8 mouse cellular contexts compared by ENCODE assay signal in the genomic region with DNA sequence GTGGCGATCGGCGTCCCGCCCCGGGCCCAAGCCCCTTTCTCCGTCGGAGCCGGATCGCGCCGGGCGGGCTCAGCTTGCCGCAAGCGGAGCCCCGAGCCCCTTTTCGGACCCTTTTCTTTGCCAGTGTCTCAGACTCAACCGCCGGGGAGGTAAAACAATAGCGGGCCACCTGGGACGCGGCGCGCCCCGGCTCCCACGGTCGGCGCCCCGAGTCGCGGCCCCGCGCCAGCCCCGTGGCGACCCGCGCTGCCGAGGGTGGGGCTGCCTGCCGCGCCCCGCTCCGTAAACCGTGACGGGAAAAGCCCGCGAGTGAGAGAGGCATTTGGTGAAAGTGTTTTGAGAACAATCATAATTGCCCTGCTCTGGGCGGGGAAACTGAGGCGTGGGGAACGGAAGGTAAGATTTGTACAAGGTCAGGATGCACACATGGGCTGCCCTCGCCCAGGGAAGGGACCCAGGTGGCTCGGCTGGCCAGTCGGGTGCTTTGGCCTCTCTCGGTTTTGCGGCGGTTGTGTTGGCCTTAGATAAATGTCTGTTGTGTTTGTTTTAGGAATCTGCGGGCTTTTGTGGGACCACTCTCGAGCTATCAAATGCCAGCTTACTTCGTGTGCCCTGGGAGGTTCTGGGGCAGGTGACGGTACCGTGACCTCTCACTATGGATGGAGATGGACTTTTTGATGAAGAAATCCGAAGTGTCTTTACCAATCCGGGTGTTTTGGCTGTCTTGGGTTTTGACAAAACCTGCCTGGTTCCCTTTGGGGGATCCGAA. TPM values are rescaled to one million over a fixed set of nuclear protein-coding genes. Genes with fewer than 3 reads are reported as not detected.
A peak's percentile ranks its signal among the peaks of the same experiment; 100 is the strongest.
DNase-seq lines count a peak whose midpoint lies in the region; ATAC-seq and TF ChIP-seq lines count a peak whose summit lies in the region.

No protein-coding gene starts in this region.

- WGBS in forebrain, embryonic 15.5 days, result under 1% methylated on average over 60 of the region's 62 CpGs
- under 1% methylated on average over 62 of the region's 62 CpGs for WGBS in limb, embryonic 15.5 days
- WGBS in small intestine, adult 2 months, result under 1% methylated on average over 62 of the region's 62 CpGs

- H3K4me3 ChIP-seq in left cerebral cortex, adult 2 months, result peak overlapping the region; percentile 74
- peak overlapping the region; percentile 62 for H3K4me3 ChIP-seq in forebrain, embryonic 15.5 days
- peak overlapping the region; percentile 83 for H3K4me3 ChIP-seq in limb, embryonic 15.5 days
- H3K4me3 ChIP-seq in small intestine, adult 2 months (ENCODE audit: low read depth, low read length), result peak overlapping the region; percentile 79

- peak overlapping the region; percentile 90 for H3K9ac ChIP-seq in forebrain, embryonic 15.5 days (replicated peaks)
- H3K9ac ChIP-seq in limb, embryonic 15.5 days, result peak overlapping the region; percentile 73

- H3K27ac ChIP-seq in left cerebral cortex, adult 2 months, result peak overlapping the region; percentile 57
- H3K27ac ChIP-seq in forebrain, embryonic 15.5 days (replicated peaks), result peak overlapping the region; percentile 71
- peak overlapping the region; percentile 84 for H3K27ac ChIP-seq in limb, embryonic 15.5 days
- peak overlapping the region; percentile 11; the same call in 1 of the 2 replicates for H3K27ac ChIP-seq in small intestine, adult 2 months (ENCODE audit: insufficient read depth, low read depth, low read length)

- no peaks in the 10 kb centered on the region for H3K9me3 ChIP-seq in forebrain, embryonic 15.5 days
- no peaks in the 10 kb centered on the region for H3K9me3 ChIP-seq in limb, embryonic 15.5 days

- intact Hi-C loops in left cerebral cortex, adult 2 months (cut with DNase I), result no loop called here

- TF ChIP-seq POLR2A in small intestine, adult 2 months (IDR thresholded peaks at IDR 0.05; ENCODE audit: low read depth, low read length), result no peak

- H3K27me3 ChIP-seq in forebrain, embryonic 15.5 days, result no peaks in the 10 kb centered on the region
- H3K27me3 ChIP-seq in limb, embryonic 15.5 days, result no peaks in the 10 kb centered on the region
- H3K27me3 ChIP-seq in small intestine, adult 2 months (ENCODE audit: control insufficient read depth, insufficient read depth, low read length), result no peaks in the 10 kb centered on the region

- H3K36me3 ChIP-seq in forebrain, embryonic 15.5 days, result no peaks in the 10 kb centered on the region
- H3K36me3 ChIP-seq in limb, embryonic 15.5 days, result no peaks in the 10 kb centered on the region
- no peaks in the 10 kb centered on the region for H3K36me3 ChIP-seq in small intestine, adult 2 months (ENCODE audit: control insufficient read depth, insufficient read depth, low read length)

- H3K4me2 ChIP-seq in forebrain, embryonic 15.5 days (replicated peaks), result peak overlapping the region; percentile 84
- H3K4me2 ChIP-seq in limb, embryonic 15.5 days, result peak overlapping the region; percentile 82

- no peak for DNase-seq in left cerebral cortex, adult 2 months (ENCODE audit: extremely low spot score in 1 of 2, low spot score in 2 of 2)
- no peak for DNase-seq in left cerebral cortex, adult 11 months (ENCODE audit: low spot score)
- peak; percentile 12 for DNase-seq in T-cell, adult 2 months (ENCODE audit: low spot score)
- no peak for DNase-seq in layer of hippocampus, postnatal 10 days (ENCODE audit: low spot score in 2 of 2)
- no peak for DNase-seq in layer of hippocampus, adult 11-12 months (ENCODE audit: low spot score)

- peaks cover 49% of the 10 kb centered on the region for H3K4me1 ChIP-seq in forebrain, embryonic 15.5 days
- peaks cover 51% of the 10 kb centered on the region for H3K4me1 ChIP-seq in limb, embryonic 15.5 days
- H3K4me1 ChIP-seq in small intestine, adult 2 months (ENCODE audit: control insufficient read depth, insufficient read depth, insufficient read length, low read length), result peaks cover 22% of the 10 kb centered on the region; the same call in 1 of the 2 replicates

- TF ChIP-seq CTCF in left cerebral cortex, adult 2 months (IDR thresholded peaks at IDR 0.05), result no peak
- no peak for TF ChIP-seq CTCF in small intestine, adult 2 months (IDR thresholded peaks at IDR 0.05; ENCODE audit: extremely low read depth, insufficient read length, insufficient replicate concordance, low read depth, low read length)

- ATAC-seq in forebrain, embryonic 15.5 days (replicated peaks), result peak; percentile 28
- peak; percentile 2; the same call in 1 of the 2 replicates for ATAC-seq in limb, embryonic 15.5 days (ENCODE audit: insufficient number of reproducible peaks, low FRiP score, low TSS enrichment, low read depth)

RNA-seq across cellular contexts. Expression of a gene that starts 0.6 kb away (rescaled TPM):
- 10 to 100 TPM; 22.0 to 23.7 TPM for total RNA-seq in left cerebral cortex, adult 2 months (2021)
- 87.3 and 95.0 TPM in 2 replicates for polyA plus RNA-seq in forebrain, embryonic 15.5 days (2015; fragmentation: Nextera tagmentation; extraction: Ambion mirVana)
- polyA plus RNA-seq in limb, embryonic 15.5 days (2015; fragmentation: Nextera tagmentation; extraction: Ambion mirVana), result 52.6 and 54.8 TPM in 2 replicates
- 7.2 and 17.0 TPM in 2 replicates for polyA plus RNA-seq in small intestine, adult 2 months (2012; rRNA removed)
- total RNA-seq in layer of hippocampus, postnatal 10 days (2021), result 10 to 100 TPM; 57.3 to 57.7 TPM

Comparison
In these comparisons a context has a peak if more than half of its experiments do, and no peak if none do; other contexts are left out.
1. H3K27ac ChIP-seq: peak in every context shown above with its lines; median percentile 84 in limb, embryonic 15.5 days; 71 in forebrain, embryonic 15.5 days; 57 in left cerebral cortex, adult 2 months; 11 in small intestine, adult 2 months.